Mouse (Mus musculus) C2C12 (cell line): ENCODE data around the gene Ccdc42.

ENCODE experiments used
- CEBPB ChIP-seq: IDR thresholded peaks from one replicate; pipeline ENCODE4 v1.6.1; 2011; ENCODE audit warnings: low read depth, mild to moderate bottlenecking, control low read depth, moderate library complexity
- CTCF ChIP-seq: IDR thresholded peaks from one replicate; pipeline ENCODE4 v1.5.1; 2011; ENCODE audit not compliant: control insufficient read depth, insufficient read depth, insufficient read length
- FOSL1 ChIP-seq: IDR thresholded peaks from one replicate; pipeline ENCODE4 v1.8.0; 2011; ENCODE audit warnings: mild to moderate bottlenecking, low read length; ENCODE audit not compliant: poor library complexity, insufficient read depth, severe bottlenecking
- MAX ChIP-seq: IDR thresholded peaks from one replicate; pipeline ENCODE4 v1.6.1; 2011; ENCODE audit warnings: mild to moderate bottlenecking, control low read depth
- MYOD1 ChIP-seq: IDR thresholded peaks from one replicate; pipeline ENCODE4 v1.6.1; 2011; ENCODE audit warnings: low read depth; ENCODE audit not compliant: control insufficient read depth, insufficient read length
- MYOG ChIP-seq: IDR thresholded peaks from one replicate; pipeline ENCODE4 v1.6.1; 2011; ENCODE audit not compliant: control insufficient read depth, insufficient read length; ENCODE audit errors: extremely low read depth
- USF1 ChIP-seq: IDR thresholded peaks from one replicate; pipeline ENCODE4 v1.6.1; 2011; ENCODE audit warnings: low read depth, mild to moderate bottlenecking, control low read depth, moderate library complexity

DNA sequence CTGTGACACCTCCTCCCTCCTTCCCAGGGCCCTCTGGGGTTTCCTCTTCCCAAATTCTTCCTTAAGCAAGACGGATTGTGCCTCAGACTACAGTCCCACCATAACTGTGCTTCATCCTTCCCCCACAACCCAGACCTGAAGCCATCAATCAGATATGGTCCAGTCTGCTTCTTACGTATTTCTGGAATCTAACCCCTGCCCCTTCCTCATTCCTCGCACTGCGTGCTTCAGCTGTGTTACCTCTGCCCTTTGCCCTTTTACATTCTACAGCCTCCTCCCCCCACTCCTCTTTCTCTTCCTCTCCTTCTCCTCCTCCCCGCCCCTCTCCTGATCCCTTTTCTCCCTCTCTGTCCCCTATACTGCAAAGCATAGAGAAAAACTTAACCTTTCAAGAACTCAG is 4.9 kb downstream of the Ccdc42 start:
- TF ChIP-seq MYOG (no peak), USF1 (no peak), CTCF (no peak), CEBPB (no peak), MYOD1 (no peak), MAX (no peak), FOSL1 (no peak)
